Comparison of ENCODE assay signal across 19 mouse cellular contexts in genomic region chr12:26126260-26126659, GRCm38 (mm10).
DNase-seq lines count a peak whose midpoint lies in the region; ATAC-seq and TF ChIP-seq lines count a peak whose summit lies in the region.
"Had no signal": no experiment of that assay in that cellular context is flagged by ENCODE, and none has a peak within 500 bp of the region (broad histone marks: within the 10 kb centered on the region; RNA-seq: fewer than 3 reads in every experiment).

No protein-coding gene starts in this region.

- 70% methylated on average over 9 of the region's 9 CpGs for WGBS in forebrain, embryonic 14.5 days
- WGBS in forebrain, embryonic 10.5 days: 90% methylated on average over 9 of the region's 9 CpGs
- 71% methylated on average over 9 of the region's 9 CpGs for WGBS in neural tube, embryonic 14.5 days
- WGBS in midbrain, postnatal 0 days: 58% methylated on average over 9 of the region's 9 CpGs

- no peak overlapping the region for H3K4me2 ChIP-seq in forebrain, embryonic 14.5 days (ENCODE audit: low read length)
- no peak overlapping the region for H3K4me2 ChIP-seq in neural tube, embryonic 14.5 days (ENCODE audit: low read depth, low read length)
- H3K4me2 ChIP-seq in midbrain, postnatal 0 days (ENCODE audit: low read depth, low read length, poor library complexity, severe bottlenecking): no peak overlapping the region
- H3K4me2 ChIP-seq: heart, embryonic 13.5 days; intestine, embryonic 15.5 days; neural tube, embryonic 12.5 days had no signal

- no peaks in the 10 kb centered on the region for H3K9me3 ChIP-seq in forebrain, embryonic 14.5 days (replicated peaks; ENCODE audit: control insufficient read depth, low read length)
- H3K9me3 ChIP-seq in forebrain, embryonic 10.5 days: no peaks in the 10 kb centered on the region
- no peaks in the 10 kb centered on the region for H3K9me3 ChIP-seq in neural tube, embryonic 14.5 days (ENCODE audit: control insufficient read depth, low read length)
- H3K9me3 ChIP-seq in midbrain, postnatal 0 days (ENCODE audit: low read length): no peaks in the 10 kb centered on the region
- H3K9me3 ChIP-seq: heart, embryonic 13.5 days; intestine, embryonic 15.5 days; neural tube, embryonic 12.5 days had no signal

- peak; percentile 17 for DNase-seq in forebrain, embryonic 14.5 days (ENCODE audit: low spot score)
- no peak for DNase-seq in forebrain, embryonic 10.5 days (ENCODE audit: extremely low spot score, low spot score)
- DNase-seq in layer of hippocampus, adult 2 months (ENCODE audit: low spot score in 2 of 2): no peak
- DNase-seq in layer of hippocampus, postnatal 36 days: no peak
- no peak for DNase-seq in neural tube, embryonic 10.5 days (ENCODE audit: extremely low spot score, low spot score)
- peak; percentile 45 for DNase-seq in midbrain, postnatal 0 days (ENCODE audit: low spot score)
- DNase-seq: cerebellum, adult 9-10 months; kidney, adult 9 months; kidney, postnatal 36 days; layer of hippocampus, adult 9-11 months; right cerebral cortex, postnatal 4 days; thymus, adult 2 months had no signal

- H3K9ac ChIP-seq in forebrain, embryonic 14.5 days (ENCODE audit: low read length): no peak overlapping the region
- H3K9ac ChIP-seq in neural tube, embryonic 14.5 days (replicated peaks; ENCODE audit: low read depth, low read length): no peak overlapping the region
- H3K9ac ChIP-seq in midbrain, postnatal 0 days (replicated peaks; ENCODE audit: low read length, poor library complexity, severe bottlenecking): no peak overlapping the region
- H3K9ac ChIP-seq: heart, embryonic 13.5 days; intestine, embryonic 15.5 days; liver, embryonic 14.5 days; neural tube, embryonic 12.5 days had no signal

- ATAC-seq in forebrain, embryonic 14.5 days: no peak
- no peak for ATAC-seq in neural tube, embryonic 14.5 days (ENCODE audit: low read depth)
- ATAC-seq in midbrain, postnatal 0 days (ENCODE audit: low FRiP score): no peak
- no peak for ATAC-seq in inflammation-experienced regulatory T-cells, adult 6 months
- ATAC-seq: intestine, embryonic 15.5 days had no signal

- H3K4me1 ChIP-seq in forebrain, embryonic 14.5 days (ENCODE audit: control insufficient read depth, insufficient read depth, low read length): peaks cover 5% of the 10 kb centered on the region; the same call in 1 of the 2 replicates
- H3K4me1 ChIP-seq in forebrain, embryonic 10.5 days: no peaks in the 10 kb centered on the region
- H3K4me1 ChIP-seq in neural tube, embryonic 14.5 days (ENCODE audit: control insufficient read depth, insufficient read depth, low read length): no peaks in the 10 kb centered on the region
- H3K4me1 ChIP-seq in midbrain, postnatal 0 days (ENCODE audit: insufficient read depth, low read length): 0 out of 2 replicates have a peak, but pooled peaks cover 3% of the 10 kb centered on the region
- H3K4me1 ChIP-seq: intestine, embryonic 15.5 days; neural tube, embryonic 12.5 days had no signal

- no peaks in the 10 kb centered on the region for H3K27me3 ChIP-seq in forebrain, embryonic 14.5 days (replicated peaks; ENCODE audit: control insufficient read depth, insufficient read depth, low read length)
- no peaks in the 10 kb centered on the region for H3K27me3 ChIP-seq in forebrain, embryonic 10.5 days (ENCODE audit: poor library complexity, severe bottlenecking)
- no peaks in the 10 kb centered on the region for H3K27me3 ChIP-seq in neural tube, embryonic 14.5 days (ENCODE audit: control insufficient read depth, insufficient read depth, low read length)
- H3K27me3 ChIP-seq in midbrain, postnatal 0 days (ENCODE audit: insufficient read depth, low read length): no peaks in the 10 kb centered on the region
- H3K27me3 ChIP-seq: heart, embryonic 13.5 days; intestine, embryonic 15.5 days; neural tube, embryonic 12.5 days had no signal

- no peaks in the 10 kb centered on the region for H3K36me3 ChIP-seq in forebrain, embryonic 14.5 days (ENCODE audit: control insufficient read depth, insufficient read depth, low read length)
- H3K36me3 ChIP-seq in forebrain, embryonic 10.5 days (replicated peaks): no peaks in the 10 kb centered on the region
- H3K36me3 ChIP-seq in neural tube, embryonic 14.5 days (ENCODE audit: control insufficient read depth, insufficient read depth, low read length): no peaks in the 10 kb centered on the region
- no peaks in the 10 kb centered on the region for H3K36me3 ChIP-seq in midbrain, postnatal 0 days (ENCODE audit: insufficient read depth, low read length)
- H3K36me3 ChIP-seq: G1E; heart, embryonic 13.5 days; intestine, embryonic 15.5 days; neural tube, embryonic 12.5 days had no signal

- H3K4me3 ChIP-seq in forebrain, embryonic 14.5 days (ENCODE audit: low read depth, low read length): no peak overlapping the region
- H3K4me3 ChIP-seq in forebrain, embryonic 10.5 days: no peak overlapping the region
- H3K4me3 ChIP-seq in layer of hippocampus, adult 2 months: no peak overlapping the region
- no peak overlapping the region for H3K4me3 ChIP-seq in neural tube, embryonic 14.5 days (ENCODE audit: low read depth, low read length)
- H3K4me3 ChIP-seq in midbrain, postnatal 0 days (ENCODE audit: low read depth, low read length): no peak overlapping the region
- H3K4me3 ChIP-seq: heart, embryonic 13.5 days; intestine, embryonic 15.5 days; neural tube, embryonic 12.5 days had no signal

- TF ChIP-seq CTCF in layer of hippocampus, adult 2 months (conservative IDR thresholded peaks at IDR 0.05): no peak
- no peak for TF ChIP-seq CTCF in midbrain, postnatal 0 days (IDR thresholded peaks at IDR 0.05)

- H3K27ac ChIP-seq in forebrain, embryonic 14.5 days (ENCODE audit: low read depth, low read length): no peak overlapping the region
- H3K27ac ChIP-seq in forebrain, embryonic 10.5 days: no peak overlapping the region
- peak overlapping the region; percentile 28; the same call in 1 of the 2 replicates for H3K27ac ChIP-seq in layer of hippocampus, adult 2 months
- H3K27ac ChIP-seq in neural tube, embryonic 14.5 days (ENCODE audit: low read depth, low read length): peak overlapping the region; percentile 10; the same call in 1 of the 2 replicates
- peak overlapping the region; percentile 38; the same call in 1 of the 2 replicates for H3K27ac ChIP-seq in midbrain, postnatal 0 days (ENCODE audit: low read depth, low read length)
- H3K27ac ChIP-seq: heart, embryonic 13.5 days; intestine, embryonic 15.5 days; liver, embryonic 14.5 days; neural tube, embryonic 12.5 days had no signal

Comparison
In these comparisons a context has a peak if more than half of its experiments do, and no peak if none do; other contexts are left out.
1. DNase-seq: peak in forebrain, embryonic 14.5 days (single experiment) and midbrain, postnatal 0 days (single experiment); none in forebrain, embryonic 10.5 days (single experiment), layer of hippocampus, adult 2 months (0 of 2), layer of hippocampus, postnatal 36 days (0 of 2) and neural tube, embryonic 10.5 days (single experiment).
2. H3K27ac ChIP-seq: peak in layer of hippocampus, adult 2 months (single experiment), neural tube, embryonic 14.5 days (single experiment) and midbrain, postnatal 0 days (single experiment); none in forebrain, embryonic 14.5 days (single experiment) and forebrain, embryonic 10.5 days (single experiment).